Mouse (Mus musculus): ENCODE measurements around the gene Nphp4. TPM values are rescaled to one million over a fixed set of nuclear protein-coding genes. Genes with fewer than 3 reads are reported as not detected.

The Nphp4 gene
- polyA plus RNA-seq, 1 experiment from 2014 or later: 1.7 TPM

DNA sequence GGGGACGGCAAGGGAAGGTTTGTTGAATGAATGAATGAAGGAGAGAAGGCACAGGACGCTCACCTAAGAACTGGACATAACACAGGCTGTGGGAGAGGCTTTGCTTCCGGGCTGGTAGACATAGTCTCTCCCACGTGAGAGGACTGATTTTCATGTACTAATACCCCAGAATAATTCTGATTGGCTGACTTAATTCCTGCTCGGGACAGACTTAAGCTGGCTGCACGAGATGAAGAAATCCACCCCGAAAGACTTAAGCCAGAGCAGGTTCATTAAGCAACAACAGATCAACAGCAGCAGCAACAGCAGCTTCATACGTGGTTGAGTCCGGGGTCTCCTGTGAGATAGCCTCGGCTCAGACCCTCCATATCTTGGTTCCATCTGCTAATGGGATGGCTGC lies 11.5 kb downstream of the Nphp4 start:
- Histone ChIP-seq H3K27ac (no peak overlapping the region), H3K4me2 (ENCODE audit: low read length) (no peak overlapping the region), H3K4me3 (replicated peaks; ENCODE audit: low read depth, low read length) (no peak overlapping the region), H3K27me3 (ENCODE audit: insufficient read depth, low read length) (no peaks in the 10 kb centered on the region), H3K36me3 (ENCODE audit: insufficient read depth, low read length) (no peaks in the 10 kb centered on the region), H3K4me1 (replicated peaks; ENCODE audit: insufficient read depth, low read length) (no peaks in the 10 kb centered on the region), H3K9ac (ENCODE audit: low read depth, low read length) (no peak overlapping the region), H3K9me3 (replicated peaks; ENCODE audit: low read length) (no peaks in the 10 kb centered on the region)
- ATAC-seq (replicated peaks; ENCODE audit: low FRiP score, low read depth): no peak
- no peak for DNase-seq (ENCODE audit: low spot score)
- TF ChIP-seq CTCF (IDR thresholded peaks at IDR 0.05; ENCODE audit: low read depth): no peak
- 79% methylated on average over 10 of the region's 10 CpGs for WGBS

GRCm38 (mm10) chr4:152490311-152490710 lies 13.8 kb downstream of the Nphp4 start:
- TF ChIP-seq CTCF (IDR thresholded peaks at IDR 0.05; ENCODE audit: low read depth): no peak
- Histone ChIP-seq H3K27me3 (ENCODE audit: insufficient read depth, low read length) (no peaks in the 10 kb centered on the region), H3K9ac (ENCODE audit: low read depth, low read length) (no peak overlapping the region), H3K27ac (no peak overlapping the region), H3K9me3 (replicated peaks; ENCODE audit: low read length) (no peaks in the 10 kb centered on the region), H3K4me3 (replicated peaks; ENCODE audit: low read depth, low read length) (no peak overlapping the region), H3K36me3 (ENCODE audit: insufficient read depth, low read length) (no peaks in the 10 kb centered on the region), H3K4me1 (replicated peaks; ENCODE audit: insufficient read depth, low read length) (no peaks in the 10 kb centered on the region), H3K4me2 (ENCODE audit: low read length) (no peak overlapping the region)
- WGBS: 71% methylated on average over 14 of the region's 14 CpGs
- no peak for DNase-seq (ENCODE audit: low spot score)
- ATAC-seq (replicated peaks; ENCODE audit: low FRiP score, low read depth): no peak

- peak; percentile 67 for DNase-seq (ENCODE audit: low spot score)
- H3K27me3 ChIP-seq (ENCODE audit: insufficient read depth, low read length): no peaks in the 10 kb centered on the region
- TF ChIP-seq CTCF (IDR thresholded peaks at IDR 0.05; ENCODE audit: low read depth): peak; percentile 80
- H3K27ac ChIP-seq: no peak overlapping the region
- no peak overlapping the region for H3K4me3 ChIP-seq (replicated peaks; ENCODE audit: low read depth, low read length)
- H3K9ac ChIP-seq (ENCODE audit: low read depth, low read length): no peak overlapping the region
- H3K36me3 ChIP-seq (ENCODE audit: insufficient read depth, low read length): no peaks in the 10 kb centered on the region
- 52% methylated on average over 15 of the region's 15 CpGs for WGBS
- H3K9me3 ChIP-seq (replicated peaks; ENCODE audit: low read length): no peaks in the 10 kb centered on the region
- no peaks in the 10 kb centered on the region for H3K4me1 ChIP-seq (replicated peaks; ENCODE audit: insufficient read depth, low read length)
- ATAC-seq (replicated peaks; ENCODE audit: low FRiP score, low read depth): peak; percentile 48; the same call in 1 of the 2 replicates
- no peak overlapping the region for H3K4me2 ChIP-seq (ENCODE audit: low read length)
Observed at GRCm38 (mm10) chr4:152491250-152491899, 14.9 kb downstream of the Nphp4 start.

GRCm38 (mm10) chr4:152494360-152494879 lies 17.9 kb downstream of the Nphp4 start:
- H3K27ac ChIP-seq: no peak overlapping the region
- H3K4me3 ChIP-seq (replicated peaks; ENCODE audit: low read depth, low read length): no peak overlapping the region
- no peaks in the 10 kb centered on the region for H3K4me1 ChIP-seq (replicated peaks; ENCODE audit: insufficient read depth, low read length)
- no peak overlapping the region for H3K4me2 ChIP-seq (ENCODE audit: low read length)
- WGBS: 45% methylated on average over 20 of the region's 20 CpGs
- H3K9me3 ChIP-seq (replicated peaks; ENCODE audit: low read length): no peaks in the 10 kb centered on the region
- ATAC-seq (replicated peaks; ENCODE audit: low FRiP score, low read depth): no peak
- no peaks in the 10 kb centered on the region for H3K27me3 ChIP-seq (ENCODE audit: insufficient read depth, low read length)
- DNase-seq (ENCODE audit: low spot score): peak; percentile 23
- peaks cover 2% of the 10 kb centered on the region; the same call in 1 of the 2 replicates for H3K36me3 ChIP-seq (ENCODE audit: insufficient read depth, low read length)
- H3K9ac ChIP-seq (ENCODE audit: low read depth, low read length): no peak overlapping the region
- no peak for TF ChIP-seq CTCF (IDR thresholded peaks at IDR 0.05; ENCODE audit: low read depth)

GRCm38 (mm10) chr4:152512221-152512925 lies 35.9 kb downstream of the Nphp4 start:
- Histone ChIP-seq H3K9me3 (replicated peaks; ENCODE audit: low read length) (no peaks in the 10 kb centered on the region), H3K4me3 (replicated peaks; ENCODE audit: low read depth, low read length) (no peak overlapping the region), H3K9ac (ENCODE audit: low read depth, low read length) (no peak overlapping the region), H3K27ac (no peak overlapping the region), H3K36me3 (ENCODE audit: insufficient read depth, low read length) (no peaks in the 10 kb centered on the region), H3K4me1 (replicated peaks; ENCODE audit: insufficient read depth, low read length) (no peaks in the 10 kb centered on the region), H3K27me3 (ENCODE audit: insufficient read depth, low read length) (no peaks in the 10 kb centered on the region), H3K4me2 (ENCODE audit: low read length) (no peak overlapping the region)
- no peak for TF ChIP-seq CTCF (IDR thresholded peaks at IDR 0.05; ENCODE audit: low read depth)
- no peak for DNase-seq (ENCODE audit: low spot score)
- WGBS: 45% methylated on average over 18 of the region's 18 CpGs
- peak; percentile 27 for ATAC-seq (replicated peaks; ENCODE audit: low FRiP score, low read depth)

DNA sequence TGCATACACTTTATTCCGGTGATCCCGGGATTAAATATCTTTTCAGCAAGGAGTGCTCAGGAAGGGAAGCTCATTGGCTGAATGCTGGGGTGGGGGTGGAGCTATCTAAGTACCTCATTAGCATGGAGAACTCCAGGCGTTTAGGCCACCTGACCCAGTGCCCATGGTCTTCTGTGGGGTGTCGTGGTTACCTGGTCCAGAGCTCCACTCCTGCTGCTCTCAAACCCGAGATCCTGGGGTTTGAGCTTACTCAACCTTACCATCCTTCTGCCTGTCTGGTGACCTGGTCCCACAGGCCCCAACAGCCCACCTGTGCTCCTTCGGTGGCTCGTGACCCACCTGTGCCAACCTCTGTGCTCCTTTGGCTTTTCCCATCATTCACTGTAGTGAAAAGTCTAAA lies 38.4 kb downstream of the Nphp4 start:
- Histone ChIP-seq H3K9me3 (replicated peaks; ENCODE audit: low read length) (no peaks in the 10 kb centered on the region), H3K4me2 (ENCODE audit: low read length) (no peak overlapping the region), H3K4me1 (replicated peaks; ENCODE audit: insufficient read depth, low read length) (no peaks in the 10 kb centered on the region), H3K27me3 (ENCODE audit: insufficient read depth, low read length) (no peaks in the 10 kb centered on the region), H3K27ac (no peak overlapping the region), H3K4me3 (replicated peaks; ENCODE audit: low read depth, low read length) (no peak overlapping the region), H3K36me3 (ENCODE audit: insufficient read depth, low read length) (no peaks in the 10 kb centered on the region), H3K9ac (ENCODE audit: low read depth, low read length) (no peak overlapping the region)
- DNase-seq (ENCODE audit: low spot score) (no peak), ATAC-seq (replicated peaks; ENCODE audit: low FRiP score, low read depth) (no peak)
- no peak for TF ChIP-seq CTCF (IDR thresholded peaks at IDR 0.05; ENCODE audit: low read depth)
- WGBS: 73% methylated on average over 7 of the region's 7 CpGs
